Mouse (Mus musculus): ENCODE results near the gene Zkscan3. TPM values are rescaled to one million over a fixed set of nuclear protein-coding genes. Genes with fewer than 3 reads are reported as not detected.

Gene Zkscan3
- polyA plus RNA-seq, 1 experiment: 52.0 TPM

- no peak for DNase-seq (ENCODE audit: extremely low spot score in 1 of 2, low spot score in 1 of 2)
Measured at GRCm38 (mm10) chr13:21401166-21401565, 1.4 kb downstream of the Zkscan3 start.

GRCm38 (mm10) chr13:21397486-21397885, 5.1 kb downstream of the Zkscan3 start:
- DNase-seq (ENCODE audit: extremely low spot score in 1 of 2, low spot score in 1 of 2): no peak

- DNase-seq (ENCODE audit: extremely low spot score in 1 of 2, low spot score in 1 of 2): peak in 1 of 2 experiments; percentile 15
Measured at GRCm38 (mm10) chr13:21396048-21396447, 6.5 kb downstream of the Zkscan3 start.

GRCm38 (mm10) chr13:21395623-21396022, 6.9 kb downstream of the Zkscan3 start:
- DNase-seq (ENCODE audit: extremely low spot score in 1 of 2, low spot score in 1 of 2): no peak

GRCm38 (mm10) chr13:21395211-21395610, 7.3 kb downstream of the Zkscan3 start:
- DNase-seq (ENCODE audit: extremely low spot score in 1 of 2, low spot score in 1 of 2): no peak

- DNase-seq (ENCODE audit: extremely low spot score in 1 of 2, low spot score in 1 of 2): no peak
Measured at GRCm38 (mm10) chr13:21377773-21378172, 24.8 kb downstream of the Zkscan3 start.

- peak; percentile 10 to 19 for DNase-seq (ENCODE audit: extremely low spot score in 1 of 2, low spot score in 1 of 2)
Measured at GRCm38 (mm10) chr13:21372700-21373099, 29.9 kb downstream of the Zkscan3 start.

- DNase-seq (ENCODE audit: extremely low spot score in 1 of 2, low spot score in 1 of 2): no peak
Measured at GRCm38 (mm10) chr13:21366635-21367034, 35.9 kb downstream of the Zkscan3 start.

- DNase-seq (ENCODE audit: extremely low spot score in 1 of 2, low spot score in 1 of 2): no peak
Measured at GRCm38 (mm10) chr13:21363719-21364118, 38.8 kb downstream of the Zkscan3 start.

- DNase-seq (ENCODE audit: extremely low spot score in 1 of 2, low spot score in 1 of 2): peak; percentile 87 to 94
Measured at GRCm38 (mm10) chr13:21362621-21363248, 39.8 kb downstream of the Zkscan3 start, which contains the start of gene Zscan12. Zscan12 (plus strand) TSS chr13:21362820.

GRCm38 (mm10) chr13:21350593-21350992, 52.0 kb downstream of the Zkscan3 start:
- DNase-seq (ENCODE audit: extremely low spot score in 1 of 2, low spot score in 1 of 2): no peak

GRCm38 (mm10) chr13:21346610-21347009, 55.9 kb downstream of the Zkscan3 start, which contains the start of gene Olfr1367:
Olfr1367 (plus strand) TSS chr13:21346910.
- DNase-seq (ENCODE audit: extremely low spot score in 1 of 2, low spot score in 1 of 2): no peak

Other genes with a start within 250 kb of the Zkscan3 start
- 31.5 and 32.7 TPM in 2 replicates for gene Trim27, start 223.3 kb downstream of the Zkscan3 start, polyA plus RNA-seq (2012; rRNA removed)
- 0.08 TPM in 1 of 2 replicates, not detected in the other for gene Gpx5, start 110.0 kb downstream of the Zkscan3 start, polyA plus RNA-seq (2012; rRNA removed)
- 0.50 and 1.3 TPM in 2 replicates for gene Gpx6, start 90.6 kb downstream of the Zkscan3 start, polyA plus RNA-seq (2012; rRNA removed)
- gene Olfr1367, start 55.8 kb downstream of the Zkscan3 start, polyA plus RNA-seq (2012; rRNA removed): not detected in 2 replicates
- gene Zscan12, start 39.9 kb downstream of the Zkscan3 start, polyA plus RNA-seq (2012; rRNA removed): 6.7 and 6.8 TPM in 2 replicates
- gene Pgbd1, start 38.3 kb upstream of the Zkscan3 start, polyA plus RNA-seq (2012; rRNA removed): 2.5 and 3.1 TPM in 2 replicates
- gene Zscan26, start 51.0 kb upstream of the Zkscan3 start, polyA plus RNA-seq (2012; rRNA removed): 61.5 and 66.1 TPM in 2 replicates
- 0.42 and 0.59 TPM in 2 replicates for gene Nkapl, start 65.8 kb upstream of the Zkscan3 start, polyA plus RNA-seq (2012; rRNA removed)
- gene Zkscan4, start 76.2 kb upstream of the Zkscan3 start, polyA plus RNA-seq (2012; rRNA removed): 3.7 and 4.8 TPM in 2 replicates
- gene Gm10065, start 76.7 kb upstream of the Zkscan3 start, polyA plus RNA-seq (2012; rRNA removed): not detected in 2 replicates
- gene AK157302, start 92.5 kb upstream of the Zkscan3 start, polyA plus RNA-seq (2012; rRNA removed): 1.6 and 1.9 TPM in 2 replicates
- 15.3 and 32.5 TPM in 2 replicates for gene Gm11273, start 98.7 kb upstream of the Zkscan3 start, polyA plus RNA-seq (2012; rRNA removed)
- 7.9 and 8.6 TPM in 2 replicates for gene Zkscan8, start 128.4 kb upstream of the Zkscan3 start, polyA plus RNA-seq (2012; rRNA removed)
- gene Olfr1366, start 140.1 kb upstream of the Zkscan3 start, polyA plus RNA-seq (2012; rRNA removed): not detected in 2 replicates
- gene Olfr1535, start 157.1 kb upstream of the Zkscan3 start, polyA plus RNA-seq (2012; rRNA removed): not detected in 2 replicates
- gene Olfr1364, start 179.0 kb upstream of the Zkscan3 start, polyA plus RNA-seq (2012; rRNA removed): 0.29 TPM in 1 of 2 replicates, not detected in the other
- gene Olfr1362, start 211.3 kb upstream of the Zkscan3 start, polyA plus RNA-seq (2012; rRNA removed): not detected in 2 replicates
- gene Olfr11, start 239.8 kb upstream of the Zkscan3 start, polyA plus RNA-seq (2012; rRNA removed): not detected in 2 replicates

Data from frontal cortex, adult 2 months (tissue).